Comparison of ENCODE assay signal across 11 mouse cellular contexts in genomic region chr3:107130661-107131326, GRCm38 (mm10). TPM values are rescaled to one million over a fixed set of nuclear protein-coding genes. Genes with fewer than 3 reads are reported as not detected.
DNase-seq lines count a peak whose midpoint lies in the region; ATAC-seq lines count a peak whose summit lies in the region.
"Had no signal": no experiment of that assay in that cellular context is flagged by ENCODE, and none has a peak within 500 bp of the region (broad histone marks: within the 10 kb centered on the region; RNA-seq: fewer than 3 reads in every experiment).

No protein-coding gene starts in this region.

- no peak overlapping the region for H3K4me2 ChIP-seq in hindbrain, embryonic 15.5 days
- no peak overlapping the region for H3K4me2 ChIP-seq in hindbrain, embryonic 13.5 days
- H3K4me2 ChIP-seq in lung, embryonic 15.5 days = no peak overlapping the region
- H3K4me2 ChIP-seq: limb, embryonic 15.5 days; neural tube, embryonic 13.5 days had no signal

- H3K36me3 ChIP-seq in hindbrain, embryonic 15.5 days = no peaks in the 10 kb centered on the region
- no peaks in the 10 kb centered on the region for H3K36me3 ChIP-seq in hindbrain, embryonic 13.5 days
- H3K36me3 ChIP-seq in lung, embryonic 15.5 days = no peaks in the 10 kb centered on the region
- H3K36me3 ChIP-seq: limb, embryonic 15.5 days; neural tube, embryonic 13.5 days had no signal

- no peaks in the 10 kb centered on the region for H3K27me3 ChIP-seq in hindbrain, embryonic 15.5 days
- no peaks in the 10 kb centered on the region for H3K27me3 ChIP-seq in hindbrain, embryonic 13.5 days
- no peaks in the 10 kb centered on the region for H3K27me3 ChIP-seq in lung, embryonic 15.5 days
- H3K27me3 ChIP-seq: limb, embryonic 15.5 days; neural tube, embryonic 13.5 days had no signal

- H3K9ac ChIP-seq in hindbrain, embryonic 15.5 days = no peak overlapping the region
- H3K9ac ChIP-seq in hindbrain, embryonic 13.5 days = no peak overlapping the region
- H3K9ac ChIP-seq in lung, embryonic 15.5 days = no peak overlapping the region
- H3K9ac ChIP-seq: limb, embryonic 15.5 days; neural tube, embryonic 13.5 days had no signal

- 70% methylated on average over 4 of the region's 4 CpGs for WGBS in hindbrain, embryonic 15.5 days
- WGBS in hindbrain, embryonic 13.5 days = 86% methylated on average over 4 of the region's 4 CpGs
- WGBS in lung, embryonic 15.5 days = 52% methylated on average over 4 of the region's 4 CpGs

- H3K4me1 ChIP-seq in hindbrain, embryonic 15.5 days (replicated peaks) = peaks cover 2% of the 10 kb centered on the region; the same call in 1 of the 2 replicates
- peaks cover 12% of the 10 kb centered on the region for H3K4me1 ChIP-seq in hindbrain, embryonic 13.5 days (replicated peaks)
- peaks cover 20% of the 10 kb centered on the region for H3K4me1 ChIP-seq in lung, embryonic 15.5 days

- H3K4me3 ChIP-seq in hindbrain, embryonic 15.5 days = no peak overlapping the region
- no peak overlapping the region for H3K4me3 ChIP-seq in hindbrain, embryonic 13.5 days
- no peak overlapping the region for H3K4me3 ChIP-seq in lung, embryonic 15.5 days
- H3K4me3 ChIP-seq: limb, embryonic 15.5 days; neural tube, embryonic 13.5 days had no signal

- H3K9me3 ChIP-seq in hindbrain, embryonic 15.5 days = no peaks in the 10 kb centered on the region
- no peaks in the 10 kb centered on the region for H3K9me3 ChIP-seq in hindbrain, embryonic 13.5 days
- H3K9me3 ChIP-seq in lung, embryonic 15.5 days = no peaks in the 10 kb centered on the region
- H3K9me3 ChIP-seq: limb, embryonic 15.5 days; neural tube, embryonic 13.5 days had no signal

- DNase-seq in adrenal gland, adult 8-10 months = peak; percentile 10
- DNase-seq in heart, adult 9 months (ENCODE audit: low spot score in 2 of 2) = peak; percentile 43 to 70
- DNase-seq in layer of hippocampus, adult 9-10 months (ENCODE audit: low spot score) = no peak
- DNase-seq in natural killer cell, adult 2 months (ENCODE audit: low spot score in 2 of 2) = no peak
- no peak for DNase-seq in right cerebral cortex, postnatal 36 days (ENCODE audit: low spot score in 2 of 2)

- peak; percentile 42; the same call in 1 of the 2 replicates for ATAC-seq in hindbrain, embryonic 15.5 days (ENCODE audit: low FRiP score, low read depth)
- ATAC-seq in hindbrain, embryonic 13.5 days (ENCODE audit: low FRiP score) = no peak
- ATAC-seq in lung, embryonic 15.5 days (ENCODE audit: borderline replicate concordance, extremely low read depth, low FRiP score, low TSS enrichment) = peak; percentile 47; the same call in 1 of the 2 replicates

- H3K27ac ChIP-seq in hindbrain, embryonic 15.5 days (replicated peaks) = no peak overlapping the region
- H3K27ac ChIP-seq in hindbrain, embryonic 13.5 days = no peak overlapping the region
- peak overlapping the region; percentile 60 for H3K27ac ChIP-seq in lung, embryonic 15.5 days
- H3K27ac ChIP-seq: limb, embryonic 15.5 days; neural tube, embryonic 13.5 days had no signal

RNA-seq across cellular contexts. Expression of gene Kcna2, which starts 29.8 kb away (rescaled TPM):
- 1.7 and 2.1 TPM in 2 replicates for polyA plus RNA-seq in hindbrain, embryonic 15.5 days (2015; fragmentation: Nextera tagmentation; extraction: Ambion mirVana)
- polyA plus RNA-seq in hindbrain, embryonic 13.5 days (2015; fragmentation: Nextera tagmentation; extraction: Ambion mirVana) = 1.2 and 1.3 TPM in 2 replicates
- 1 to 10 TPM in 2 of 4 experiments, under 1 TPM in 2; 0.61 to 2.3 (median 1.1) TPM for total RNA-seq in adrenal gland, adult 8-10 months (2022)
- 0.47 and 0.61 TPM in 2 replicates for polyA plus RNA-seq in lung, embryonic 15.5 days (2015; fragmentation: Nextera tagmentation; extraction: Ambion mirVana)

RNA-seq across cellular contexts. Expression of gene Kcna10, which starts 52.1 kb away (rescaled TPM):
- polyA plus RNA-seq in hindbrain, embryonic 15.5 days (2015; fragmentation: Nextera tagmentation; extraction: Ambion mirVana) = not detected in 2 replicates
- polyA plus RNA-seq in hindbrain, embryonic 13.5 days (2015; fragmentation: Nextera tagmentation; extraction: Ambion mirVana) = not detected in 2 replicates
- total RNA-seq in adrenal gland, adult 8-10 months (2022) = not detected
- not detected in 2 replicates for polyA plus RNA-seq in lung, embryonic 15.5 days (2015; fragmentation: Nextera tagmentation; extraction: Ambion mirVana)
- polyA plus RNA-seq: brain, embryonic 14.5 days; neural tube, embryonic 13.5 days had no signal

Comparison
In these comparisons a context has a peak if more than half of its experiments do, and no peak if none do; other contexts are left out.
1. DNase-seq: peak in adrenal gland, adult 8-10 months (single experiment) and heart, adult 9 months (2 of 2); none in layer of hippocampus, adult 9-10 months (single experiment), natural killer cell, adult 2 months (0 of 2) and right cerebral cortex, postnatal 36 days (0 of 2).